Mouse (Mus musculus) erythroblast, embryonic 14.5 days (primary cell): ENCODE measurements around the gene Myl6. TPM values are rescaled to one million over a fixed set of nuclear protein-coding genes. Genes with fewer than 3 reads are reported as not detected.
A peak's percentile ranks its signal among the peaks of the same experiment; 100 is the strongest.

Experiments
- H3K27me3 ChIP-seq: 2 replicates; pipeline ENCODE4 v1.6.1; 2012; ENCODE audit warnings: inconsistent platforms; ENCODE audit not compliant: control insufficient read depth
- H3K36me3 ChIP-seq: 2 replicates; pipeline ENCODE4 v1.6.1; 2012; ENCODE audit warnings: mild to moderate bottlenecking, inconsistent platforms; ENCODE audit not compliant: control insufficient read depth
- H3K4me1 ChIP-seq: 2 replicates; pipeline ENCODE4 v1.6.1; 2012; ENCODE audit warnings: inconsistent platforms; ENCODE audit not compliant: control insufficient read depth
- H3K4me3 ChIP-seq: replicated peaks from 2 replicates; pipeline ENCODE3; 2012; ENCODE audit warnings: moderate library complexity, mild to moderate bottlenecking, inconsistent platforms
- H3K9me3 ChIP-seq: 2 replicates; pipeline ENCODE4 v1.6.1; 2012; ENCODE audit warnings: low read length, inconsistent platforms, mixed read lengths; ENCODE audit not compliant: control insufficient read depth
- GATA1 ChIP-seq: IDR thresholded peaks from 2 replicates; pipeline ENCODE4 v1.6.1; 2012; ENCODE audit warnings: low read length, inconsistent platforms, mixed read lengths
- TAL1 ChIP-seq: IDR thresholded peaks from 3 replicates; pipeline ENCODE4 v1.6.1; 2012; ENCODE audit warnings: low read length, inconsistent platforms, mixed read lengths
- polyA plus RNA-seq: library from polyadenylated mRNA; stranded (reverse); fragments of >175 nt; gene quantifications from 2 replicates; pipeline ENCODE4 v1.2.3, GENCODE M21; 2012

Myl6 gene
- polyA plus RNA-seq, 1 experiment = 41.6 TPM

DNA sequence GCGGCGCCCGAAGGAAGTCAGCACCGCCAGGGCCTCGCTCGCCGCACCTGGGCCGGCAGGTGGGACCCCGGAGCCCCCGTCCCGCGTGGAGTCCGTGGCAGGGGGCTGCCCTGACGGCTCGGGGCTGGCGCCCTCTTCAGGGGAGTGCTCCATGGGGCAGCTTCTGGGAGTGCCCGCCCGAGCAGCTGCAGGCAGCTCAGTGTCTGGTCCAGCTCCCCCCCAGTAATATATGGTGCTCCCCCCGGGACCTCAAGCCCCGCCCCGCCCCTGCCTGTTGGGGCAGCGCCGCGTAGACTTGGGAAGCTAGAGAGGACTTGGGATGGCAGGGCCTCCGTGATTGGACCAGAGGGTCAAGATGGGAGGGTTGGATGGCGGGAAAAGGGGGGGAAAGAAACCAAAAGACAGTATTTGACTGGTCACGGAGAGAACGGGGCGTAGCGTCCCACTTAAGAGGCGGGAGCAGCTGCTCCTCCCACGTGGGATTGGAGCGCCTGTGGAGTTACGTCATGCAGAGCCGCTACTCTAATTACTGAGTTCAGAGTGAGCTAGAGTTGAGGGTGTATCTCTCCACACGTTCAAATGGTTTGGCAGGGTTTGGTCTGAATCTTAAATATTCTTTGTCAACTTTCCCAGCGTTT, 31.8 kb upstream of the Myl6 start, which contains the start of gene Esyt1:
Gene Esyt1, minus strand, starts transcription at position 201 of the 638 bp plus-strand sequence.
- H3K4me3 ChIP-seq = peak within 1 kb of the TSS; percentile 77
- H3K27me3 ChIP-seq = peaks cover 9% of the 10 kb centered on the region
- TF ChIP-seq GATA1 (no peak), TAL1 (no peak)
- peaks cover 37% of the 10 kb centered on the region for H3K4me1 ChIP-seq
- H3K36me3 ChIP-seq = peaks cover 21% of the 10 kb centered on the region
- no peaks in the 10 kb centered on the region for H3K9me3 ChIP-seq

DNA sequence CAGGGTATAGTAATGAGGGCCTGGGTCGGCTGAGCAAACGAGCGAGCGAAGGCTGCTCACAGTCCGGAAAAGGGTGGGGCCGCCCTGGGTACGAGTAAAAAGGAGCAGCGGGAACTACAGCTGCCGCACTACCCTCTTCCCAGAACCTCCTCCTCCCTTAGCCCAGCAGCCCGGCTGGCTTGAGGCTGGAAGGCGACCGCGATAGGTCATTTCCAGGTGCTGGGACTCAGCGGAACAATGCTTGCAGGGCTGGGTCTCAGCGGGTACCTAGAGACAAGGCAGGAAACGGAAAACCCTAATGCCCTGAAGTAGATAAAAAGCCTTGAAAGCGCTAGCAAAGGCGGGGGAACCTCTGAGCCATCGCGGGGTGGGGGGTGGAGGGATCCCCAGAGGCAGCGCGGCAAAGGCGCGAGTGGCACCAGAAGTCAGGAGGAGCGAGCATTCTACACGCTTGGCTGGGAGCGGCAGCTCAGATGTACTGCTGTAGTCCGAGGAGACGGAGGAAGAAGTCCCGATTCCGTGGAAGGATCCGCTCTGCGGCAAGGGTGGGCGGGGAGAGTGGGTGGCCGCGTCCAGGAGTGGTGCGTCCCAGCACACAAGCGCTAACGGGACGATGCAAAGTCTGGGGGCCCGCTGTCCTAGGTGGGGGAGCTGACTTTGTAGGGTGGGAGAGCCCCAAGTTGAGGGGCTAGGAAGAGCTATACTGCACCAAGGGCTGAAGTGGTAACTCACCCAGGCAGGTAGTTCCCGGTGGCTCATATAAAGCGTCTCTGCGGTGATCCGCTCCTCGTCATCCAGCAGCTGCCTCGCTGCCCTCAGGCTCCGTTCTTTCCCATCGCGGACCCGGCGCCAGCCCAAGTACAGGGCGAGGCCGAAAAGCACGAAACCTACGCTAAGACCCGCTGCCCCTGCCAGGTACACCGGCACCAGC, 31.1 kb upstream of the Myl6 start:
- peak overlapping the region; percentile 77 for H3K4me3 ChIP-seq

GRCm38 (mm10) chr10:128524111-128524731, 30.3 kb upstream of the Myl6 start:
- TF ChIP-seq GATA1 = no peak
- TF ChIP-seq TAL1 = no peak
- Histone ChIP-seq H3K36me3 (peaks cover 36% of the 10 kb centered on the region), H3K4me1 (peaks cover 37% of the 10 kb centered on the region), H3K9me3 (no peaks in the 10 kb centered on the region), H3K4me3 (peak overlapping the region; percentile 77), H3K27me3 (peaks cover 8% of the 10 kb centered on the region)

More for the DNA sequence above, 31.1 kb upstream of the Myl6 start:
- H3K27me3 ChIP-seq = peaks cover 8% of the 10 kb centered on the region
- H3K9me3 ChIP-seq = no peaks in the 10 kb centered on the region
- TF ChIP-seq TAL1 (no peak), GATA1 (no peak)
- H3K4me1 ChIP-seq = peaks cover 37% of the 10 kb centered on the region
- peaks cover 29% of the 10 kb centered on the region for H3K36me3 ChIP-seq

DNA sequence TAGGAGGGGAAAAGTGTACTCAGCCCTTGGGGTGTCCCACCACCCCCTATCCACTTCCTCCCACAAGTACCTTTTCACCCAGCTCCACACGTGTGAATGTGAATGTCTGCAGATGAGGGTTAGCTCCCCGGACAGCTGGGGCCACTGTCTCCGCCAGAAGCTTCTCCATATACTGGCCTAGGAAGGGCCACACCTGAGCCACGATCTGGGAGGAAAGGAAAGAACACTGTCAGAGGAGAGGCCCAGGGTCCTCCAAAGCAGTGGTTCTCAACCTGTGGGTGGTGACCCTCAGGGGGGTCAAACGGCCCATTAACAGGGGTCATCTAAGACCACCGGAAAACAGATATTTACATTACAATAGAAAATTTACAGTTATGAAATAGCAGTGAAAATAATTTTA, 28.4 kb upstream of the Myl6 start:
- no peak for TF ChIP-seq TAL1
- TF ChIP-seq GATA1 = no peak
- H3K27me3 ChIP-seq = peaks cover 8% of the 10 kb centered on the region
- H3K36me3 ChIP-seq = peaks cover 52% of the 10 kb centered on the region
- H3K4me3 ChIP-seq = no peak overlapping the region
- no peaks in the 10 kb centered on the region for H3K9me3 ChIP-seq
- H3K4me1 ChIP-seq = peaks cover 38% of the 10 kb centered on the region

DNA sequence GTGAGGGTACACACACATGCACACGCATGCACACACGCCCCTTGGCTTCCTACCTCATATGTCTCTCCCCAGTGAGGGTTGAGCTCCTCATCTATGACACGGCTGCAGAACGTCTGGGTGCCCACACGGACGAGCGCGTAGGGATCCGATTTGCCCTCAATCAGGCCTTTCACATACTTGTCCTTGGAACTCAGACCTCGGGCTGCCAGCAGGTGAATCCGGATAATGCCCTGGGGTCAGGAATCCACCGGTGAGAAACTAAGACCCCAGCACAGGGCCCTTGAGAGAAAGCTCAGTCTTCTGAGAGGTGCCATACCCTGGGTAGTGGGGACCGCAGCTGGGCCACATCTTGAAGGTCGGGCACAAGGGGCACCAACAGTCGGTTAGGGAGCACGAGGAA, 26.6 kb upstream of the Myl6 start:
- Histone ChIP-seq H3K36me3 (peaks cover 69% of the 10 kb centered on the region), H3K9me3 (no peaks in the 10 kb centered on the region), H3K27me3 (peaks cover 8% of the 10 kb centered on the region), H3K4me1 (peaks cover 44% of the 10 kb centered on the region), H3K4me3 (no peak overlapping the region)
- TF ChIP-seq GATA1 = no peak
- no peak for TF ChIP-seq TAL1

- no peak overlapping the region for H3K4me3 ChIP-seq
- H3K36me3 ChIP-seq = peaks cover 80% of the 10 kb centered on the region
- H3K27me3 ChIP-seq = no peaks in the 10 kb centered on the region
- peaks cover 35% of the 10 kb centered on the region for H3K4me1 ChIP-seq
- H3K9me3 ChIP-seq = no peaks in the 10 kb centered on the region
- TF ChIP-seq TAL1 = no peak
- TF ChIP-seq GATA1 = no peak
These were observed 24.9 kb upstream of the Myl6 start for GRCm38 (mm10) chr10:128518833-128519232.

GRCm38 (mm10) chr10:128516677-128517076, 22.7 kb upstream of the Myl6 start:
- no peak overlapping the region for H3K4me3 ChIP-seq
- no peaks in the 10 kb centered on the region for H3K27me3 ChIP-seq
- H3K36me3 ChIP-seq = peaks cover 80% of the 10 kb centered on the region
- H3K9me3 ChIP-seq = no peaks in the 10 kb centered on the region
- no peak for TF ChIP-seq TAL1
- TF ChIP-seq GATA1 = peak; percentile 69
- peaks cover 36% of the 10 kb centered on the region for H3K4me1 ChIP-seq

GRCm38 (mm10) chr10:128516029-128516428, 22.1 kb upstream of the Myl6 start:
- Histone ChIP-seq H3K9me3 (no peaks in the 10 kb centered on the region), H3K4me3 (peak overlapping the region; percentile 15), H3K4me1 (peaks cover 43% of the 10 kb centered on the region), H3K27me3 (no peaks in the 10 kb centered on the region), H3K36me3 (peaks cover 79% of the 10 kb centered on the region)
- TF ChIP-seq TAL1 (no peak), GATA1 (no peak)

- no peak overlapping the region for H3K4me3 ChIP-seq
- TF ChIP-seq GATA1 = no peak
- TF ChIP-seq TAL1 = no peak
- peaks cover 78% of the 10 kb centered on the region for H3K36me3 ChIP-seq
- H3K9me3 ChIP-seq = no peaks in the 10 kb centered on the region
- H3K4me1 ChIP-seq = peaks cover 51% of the 10 kb centered on the region
- H3K27me3 ChIP-seq = no peaks in the 10 kb centered on the region
These were observed 21.1 kb upstream of the Myl6 start for GRCm38 (mm10) chr10:128515044-128515443.
